ENCODE assay signal across 24 mouse cellular contexts in the genomic region with DNA sequence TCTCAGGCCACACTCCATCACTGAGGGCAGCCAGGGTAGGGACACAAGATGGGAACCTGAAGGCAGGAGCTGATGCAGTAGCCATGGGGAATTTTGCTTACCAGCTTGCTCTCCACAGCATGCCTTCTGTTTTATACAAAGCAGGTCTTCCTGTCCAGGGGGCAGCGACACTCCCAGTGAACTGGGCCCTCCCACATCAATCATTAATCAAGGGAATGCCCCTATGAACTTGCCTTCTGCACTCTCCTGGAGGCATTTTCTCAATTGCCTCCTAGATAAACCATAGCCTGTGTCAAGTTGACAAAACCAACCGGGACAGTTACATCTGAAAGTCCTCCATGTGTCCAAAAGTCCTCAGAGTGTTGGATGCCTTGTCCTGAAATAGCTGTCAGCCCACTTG. TPM values are rescaled to one million over a fixed set of nuclear protein-coding genes. Genes with fewer than 3 reads are reported as not detected.
DNase-seq lines count a peak whose midpoint lies in the region; ATAC-seq and TF ChIP-seq lines count a peak whose summit lies in the region.
"Had no signal": no experiment of that assay in that cellular context is flagged by ENCODE, and none has a peak within 500 bp of the region (broad histone marks: within the 10 kb centered on the region; RNA-seq: fewer than 3 reads in every experiment).

No protein-coding gene starts in this region.

- no peak for ATAC-seq in kidney, embryonic 14.5 days (ENCODE audit: low FRiP score, low TSS enrichment)
- ATAC-seq: forebrain, embryonic 16.5 days; hindbrain, postnatal 0 days; liver, postnatal 0 days; lung, postnatal 0 days; midbrain, embryonic 16.5 days had no signal

- no peak for TF ChIP-seq POLR2A in kidney, adult 2 months (IDR thresholded peaks at IDR 0.05; ENCODE audit: low read depth, low read length)

- peak; percentile 83 for DNase-seq in kidney, adult 11 months
- peak; percentile 90 for DNase-seq in kidney, adult 2 months
- DNase-seq in kidney, postnatal 10 days = peak; percentile 57
- no peak for DNase-seq in right cerebral cortex, postnatal 10 days (ENCODE audit: low spot score in 2 of 2)
- no peak for DNase-seq in cerebellum, postnatal 36 days
- DNase-seq in gastrocnemius, adult 8-10 months (ENCODE audit: low spot score in 2 of 2) = no peak
- DNase-seq: adrenal gland, postnatal 14 days; cerebellum, adult 2 months; gastrocnemius, postnatal 25 days; heart, adult 18-20 months; heart, postnatal 10 days; liver, postnatal 0 days; retina, postnatal 1 day; thymus, postnatal 14 days had no signal

- no peak overlapping the region for H3K4me3 ChIP-seq in kidney, embryonic 14.5 days (ENCODE audit: low read length)
- H3K4me3 ChIP-seq in kidney, adult 2 months (ENCODE audit: insufficient read depth, low read depth, low read length) = no peak overlapping the region
- H3K4me3 ChIP-seq: embryonic facial prominence, embryonic 15.5 days; heart, embryonic 12.5 days; myocyte; neural tube, embryonic 13.5 days had no signal

- no peak overlapping the region for H3K4me2 ChIP-seq in kidney, embryonic 14.5 days (replicated peaks; ENCODE audit: low read depth, low read length)
- H3K4me2 ChIP-seq: embryonic facial prominence, embryonic 15.5 days; heart, embryonic 12.5 days; neural tube, embryonic 13.5 days had no signal

- H3K9me3 ChIP-seq in kidney, embryonic 14.5 days (ENCODE audit: control insufficient read depth, low read length) = no peaks in the 10 kb centered on the region
- H3K9me3 ChIP-seq: embryonic facial prominence, embryonic 15.5 days; heart, embryonic 12.5 days; neural tube, embryonic 13.5 days had no signal

- no peak overlapping the region for H3K27ac ChIP-seq in kidney, embryonic 14.5 days (ENCODE audit: low read depth, low read length)
- H3K27ac ChIP-seq in kidney, adult 2 months (ENCODE audit: insufficient read depth, low read depth, low read length) = no peak overlapping the region
- H3K27ac ChIP-seq: embryonic facial prominence, embryonic 15.5 days; hindbrain, postnatal 0 days; macrophage; neural tube, embryonic 13.5 days had no signal

- no peak for TF ChIP-seq CTCF in kidney, adult 2 months (conservative IDR thresholded peaks at IDR 0.05; ENCODE audit: insufficient read depth, insufficient read length, low read depth, low read length)

- no peaks in the 10 kb centered on the region for H3K36me3 ChIP-seq in kidney, embryonic 14.5 days (ENCODE audit: control insufficient read depth, insufficient read depth, low read length)
- H3K36me3 ChIP-seq in kidney, adult 2 months (ENCODE audit: control insufficient read depth, insufficient read depth, low read length) = no peaks in the 10 kb centered on the region
- H3K36me3 ChIP-seq: embryonic facial prominence, embryonic 15.5 days; heart, embryonic 12.5 days; neural tube, embryonic 13.5 days had no signal

- H3K27me3 ChIP-seq in kidney, embryonic 14.5 days (ENCODE audit: control insufficient read depth, insufficient read depth, low read length) = peaks cover 11% of the 10 kb centered on the region
- no peaks in the 10 kb centered on the region for H3K27me3 ChIP-seq in kidney, adult 2 months (replicated peaks; ENCODE audit: control insufficient read depth, insufficient read depth, low read length)

- whole genome bisulfite sequencing in kidney, embryonic 14.5 days = 11% methylated on average over 2 of the region's 2 CpGs
- WGBS in kidney, adult 2 months = 19% methylated on average over 2 of the region's 2 CpGs

- 0 out of 2 replicates have a peak, but pooled peaks cover 2% of the 10 kb centered on the region for H3K4me1 ChIP-seq in kidney, embryonic 14.5 days (ENCODE audit: control insufficient read depth, insufficient read depth, low read length)
- H3K4me1 ChIP-seq in kidney, adult 2 months (ENCODE audit: control insufficient read depth, insufficient read depth, low read length) = peaks cover 9% of the 10 kb centered on the region; the same call in 1 of the 2 replicates
- H3K4me1 ChIP-seq: embryonic facial prominence, embryonic 15.5 days; heart, embryonic 12.5 days; neural tube, embryonic 13.5 days had no signal

- no peak overlapping the region for H3K9ac ChIP-seq in kidney, embryonic 14.5 days (ENCODE audit: low read depth, low read length)
- H3K9ac ChIP-seq: embryonic facial prominence, embryonic 15.5 days; heart, embryonic 12.5 days; liver, postnatal 0 days; neural tube, embryonic 13.5 days had no signal

RNA-seq across cellular contexts. Expression of a gene that starts 6.1 kb away (rescaled TPM):
- 0.17 and 0.51 TPM in 2 replicates for polyA plus RNA-seq in kidney, embryonic 14.5 days (2014; fragmentation: Nextera tagmentation; extraction: Ambion mirVana)
- 1.2 and 1.4 TPM in 2 replicates for polyA plus RNA-seq in kidney, adult 2 months (2012; rRNA removed)
- total RNA-seq in gastrocnemius, adult 8-10 months (2022) = under 1 TPM; 0.07 to 0.75 (median 0.22) TPM

Comparison
In these comparisons a context has a peak if more than half of its experiments do, and no peak if none do; other contexts are left out.
1. DNase-seq: peak in kidney, adult 11 months (single experiment), kidney, adult 2 months (single experiment) and kidney, postnatal 10 days (single experiment); none in right cerebral cortex, postnatal 10 days (0 of 2), cerebellum, postnatal 36 days (0 of 2) and gastrocnemius, adult 8-10 months (0 of 2).